Mouse (Mus musculus) G1E (cell line): ENCODE data around the gene Gcnt1.

ENCODE experiments used
- CTCF ChIP-seq: IDR thresholded peaks from 2 replicates; pipeline ENCODE4 v1.5.1; 2012; ENCODE audit warnings: low read depth, low read length, inconsistent platforms, mixed read lengths
- GATA1 ChIP-seq: IDR thresholded peaks from 2 replicates; pipeline ENCODE4 v1.6.1; 2012; ENCODE audit warnings: borderline replicate concordance, low read length, inconsistent platforms, mixed read lengths
- TAL1 ChIP-seq: conservative IDR thresholded peaks from 2 replicates; pipeline ENCODE4 v1.6.1; 2012; ENCODE audit warnings: low read depth, low read length, inconsistent platforms, mixed read lengths

GRCm38 (mm10) chr19:17314451-17314850 is 58.2 kb downstream of the Gcnt1 start:
- TF ChIP-seq CTCF: no peak
- TF ChIP-seq GATA1: no peak
- no peak for TF ChIP-seq TAL1
